Mouse (Mus musculus) layer of hippocampus, postnatal 25 days (tissue): ENCODE data around the gene Samd13. TPM values are rescaled to one million over a fixed set of nuclear protein-coding genes. Genes with fewer than 3 reads are reported as not detected.

Experiments used
- DNase-seq, 2 experiments: peaks; one replicate each; pipeline ENCODE4 v3.0.0; 2022; ENCODE audit warnings: mixed read lengths in 2 of 2, low spot score in 1 of 2; ENCODE audit errors: extremely low spot score in 1 of 2
- total RNA-seq, 2 experiments: library from RNA; stranded (reverse); gene quantifications; 2 replicates each; pipeline ENCODE4 v1.2.3; 2021

Samd13 gene
- total RNA-seq, 2 experiments from 2014 or later: not detected

DNA sequence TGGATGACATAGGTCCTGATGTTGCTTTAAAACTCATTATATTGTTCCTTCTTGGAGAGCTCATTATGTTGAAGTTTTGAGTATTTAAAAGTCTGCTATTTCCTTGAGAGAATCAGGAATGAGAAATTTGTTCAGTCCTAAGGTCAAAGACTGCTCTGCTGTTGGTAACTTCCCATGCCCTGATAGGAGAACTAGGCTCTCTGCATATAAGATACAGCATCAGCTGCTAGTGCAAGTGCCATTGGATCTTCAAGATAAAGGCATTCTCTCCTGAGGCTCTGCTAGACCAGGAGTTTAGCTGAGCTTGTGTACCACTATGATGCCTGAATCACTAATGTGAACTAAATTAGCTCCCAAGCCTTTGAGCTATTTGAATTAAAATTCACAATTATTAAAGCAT lies 67.4 kb downstream of the Samd13 start:
- no peak for DNase-seq

- no peak for DNase-seq
These were observed 68.7 kb downstream of the Samd13 start for GRCm38 (mm10) chr3:146616533-146617283.

- no peak for DNase-seq
These were observed 69.9 kb downstream of the Samd13 start, which contains the start of gene Dnase2b for GRCm38 (mm10) chr3:146615496-146615895. Gene Dnase2b, minus strand, starts transcription at chr3:146615596.

GRCm38 (mm10) chr3:146611821-146612220 lies 73.6 kb downstream of the Samd13 start:
- no peak for DNase-seq

- no peak for DNase-seq
These were observed 74.1 kb downstream of the Samd13 start for GRCm38 (mm10) chr3:146611261-146611660.

DNA sequence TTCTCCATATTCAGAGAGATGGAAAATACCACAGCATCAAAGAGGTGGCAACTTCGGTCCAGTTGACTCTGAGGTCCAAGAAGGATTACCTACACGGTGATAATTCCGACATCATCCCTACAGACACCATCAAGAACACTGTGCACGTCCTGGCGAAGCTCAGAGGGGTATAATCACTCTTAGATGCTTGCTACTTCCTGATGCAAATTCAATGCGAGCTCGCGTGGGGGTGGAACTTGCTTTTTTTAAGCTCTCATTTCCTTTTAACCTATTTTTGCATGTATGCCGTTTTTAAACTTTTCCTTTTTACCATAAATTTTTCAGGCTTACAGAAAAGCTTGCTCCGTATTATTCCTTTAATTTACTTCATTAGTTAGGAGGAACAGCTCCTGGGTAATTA lies 75.1 kb downstream of the Samd13 start:
- no peak for DNase-seq

- DNase-seq: no peak
These were observed 78.0 kb downstream of the Samd13 start for GRCm38 (mm10) chr3:146607368-146607767.

- no peak for DNase-seq
These were observed 80.7 kb downstream of the Samd13 start for GRCm38 (mm10) chr3:146604647-146605046.

DNA sequence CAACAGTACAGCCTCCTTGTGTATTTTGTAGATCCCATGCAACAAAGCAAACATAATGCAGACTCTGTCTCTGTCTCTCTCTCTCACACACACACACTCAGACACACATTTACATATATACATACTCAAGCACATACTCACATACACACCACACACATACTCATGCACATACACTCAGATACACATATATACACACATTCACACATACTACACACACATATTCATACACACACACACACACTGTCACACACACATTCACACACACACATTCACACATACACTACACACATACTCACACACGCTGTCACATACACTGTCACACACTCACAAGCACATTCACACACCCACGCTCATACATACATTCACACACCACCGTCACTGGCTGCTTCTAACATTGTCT lies 82.9 kb downstream of the Samd13 start:
- DNase-seq: no peak

DNA sequence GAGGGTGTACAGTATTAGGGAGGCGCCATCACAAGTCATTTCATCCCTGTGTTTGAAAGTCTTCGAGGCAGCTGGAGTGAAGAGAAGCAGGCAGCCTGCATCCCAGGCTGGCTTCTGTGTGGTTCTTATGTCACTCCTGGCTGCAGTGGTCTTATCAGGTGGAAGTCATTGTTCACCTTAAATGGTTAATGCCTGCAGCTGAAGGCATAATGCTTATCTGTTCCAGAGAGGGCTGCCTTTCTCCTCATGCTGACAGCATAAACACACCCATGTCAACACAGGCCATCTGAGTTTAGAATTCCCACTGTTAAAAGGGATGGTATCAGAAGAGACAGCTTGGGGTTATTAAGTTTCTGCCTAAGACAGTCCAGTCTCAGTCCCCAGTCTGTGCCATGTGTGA lies 84.2 kb downstream of the Samd13 start:
- no peak for DNase-seq

- DNase-seq: no peak
These were observed 86.0 kb downstream of the Samd13 start for GRCm38 (mm10) chr3:146599198-146599900.

GRCm38 (mm10) chr3:146598411-146598810 lies 87.0 kb downstream of the Samd13 start:
- DNase-seq: no peak

GRCm38 (mm10) chr3:146596864-146597263 lies 88.5 kb downstream of the Samd13 start:
- DNase-seq: no peak

- DNase-seq: no peak
These were observed 89.0 kb downstream of the Samd13 start for GRCm38 (mm10) chr3:146596387-146596786.

DNA sequence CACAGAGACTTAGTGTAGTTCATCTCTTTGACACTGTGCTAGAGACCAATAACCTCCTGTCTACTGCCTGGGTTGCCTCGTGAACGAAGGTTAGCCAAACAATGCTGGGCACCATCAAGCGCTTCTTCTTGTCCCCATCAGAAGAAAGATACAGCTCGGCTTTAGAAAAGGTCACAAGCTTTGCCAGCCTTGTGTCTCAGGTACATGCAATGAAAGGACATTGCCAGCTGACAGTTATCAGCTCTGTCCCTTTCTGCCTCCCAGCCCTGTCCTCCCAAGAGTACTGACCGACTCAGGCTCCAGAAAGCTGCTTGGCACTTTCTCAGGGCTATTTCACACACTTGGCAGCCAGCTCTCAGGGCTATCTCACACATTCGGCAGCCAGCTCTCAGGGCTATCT lies 90.0 kb downstream of the Samd13 start:
- no peak for DNase-seq

Other genes with a start within 250 kb of the Samd13 start
- gene Ctbs, start 235.8 kb downstream of the Samd13 start, total RNA-seq: 1 to 10 TPM; 6.5 to 6.9 TPM
- gene Spata1, start 185.8 kb downstream of the Samd13 start, total RNA-seq: 1 to 10 TPM; 2.3 to 4.0 TPM
- gene Gng5, start 185.8 kb downstream of the Samd13 start, total RNA-seq: 10 to 100 TPM; 45.0 to 46.0 TPM
- 10 to 100 TPM; 14.6 to 17.5 TPM for gene Rpf1, start 164.2 kb downstream of the Samd13 start, total RNA-seq
- gene Uox, start 115.2 kb downstream of the Samd13 start, total RNA-seq: not detected
- not detected for gene Dnase2b, start 70.0 kb downstream of the Samd13 start, total RNA-seq
- gene 4930503B20Rik, start 34.3 kb downstream of the Samd13 start, total RNA-seq: not detected
- gene Prkacb, start 127.4 kb upstream of the Samd13 start, total RNA-seq: 100 to 1,000 TPM; 234 to 269 TPM
- 100 to 1,000 TPM; 133 to 138 TPM for gene Ttll7, start 166.8 kb upstream of the Samd13 start, total RNA-seq